In genomic region chr9:94155581-94155980, GRCm38 (mm10) we compare ENCODE assay signal across 21 mouse cellular contexts.
DNase-seq lines count a peak whose midpoint lies in the region; ATAC-seq and TF ChIP-seq lines count a peak whose summit lies in the region.
"Had no signal": no experiment of that assay in that cellular context is flagged by ENCODE, and none has a peak within 500 bp of the region (broad histone marks: within the 10 kb centered on the region; RNA-seq: fewer than 3 reads in every experiment).

No protein-coding gene starts in this region.

- no peak overlapping the region for H3K4me3 ChIP-seq in lung, postnatal 0 days (ENCODE audit: low read depth, low read length)
- H3K4me3 ChIP-seq: forebrain, embryonic 15.5 days; heart, adult 2 months; heart, embryonic 15.5 days; hindbrain, embryonic 13.5 days had no signal

- peak; percentile 21 for ATAC-seq in lung, postnatal 0 days
- ATAC-seq: CD4-positive, CD25-positive, alpha-beta regulatory T cell, adult 4 months; forebrain, embryonic 15.5 days; hindbrain, postnatal 0 days had no signal

- DNase-seq in adrenal gland, postnatal 25 days: peak; percentile 3
- DNase-seq in adrenal gland, adult 18-20 months (ENCODE audit: low spot score in 2 of 2): no peak
- DNase-seq in lung, postnatal 0 days (ENCODE audit: low spot score): peak; percentile 33
- no peak for DNase-seq in lung, postnatal 4 days
- peak; percentile 1 for DNase-seq in NIH3T3 (ENCODE audit: low read depth)
- DNase-seq in left cerebral cortex, postnatal 25 days (ENCODE audit: low spot score in 2 of 2): no peak
- DNase-seq in thymus, postnatal 0 days (ENCODE audit: low spot score): no peak
- DNase-seq: B cell, adult 2 months; cerebellum, adult 18-20 months; cerebellum, postnatal 10 days; gastrocnemius, postnatal 14 days; heart, adult 2 months; heart, postnatal 14 days; kidney, adult 11 months had no signal

- no peaks in the 10 kb centered on the region for H3K27me3 ChIP-seq in lung, postnatal 0 days (replicated peaks; ENCODE audit: insufficient read depth, low read length)
- H3K27me3 ChIP-seq: forebrain, embryonic 15.5 days; heart, embryonic 15.5 days; hindbrain, embryonic 13.5 days had no signal

- 42% methylated on average over 2 of the region's 2 CpGs for WGBS in lung, postnatal 0 days

- TF ChIP-seq CTCF in lung, postnatal 0 days (IDR thresholded peaks at IDR 0.05): no peak

- no peaks in the 10 kb centered on the region for H3K36me3 ChIP-seq in lung, postnatal 0 days (ENCODE audit: insufficient read depth, low read length)
- H3K36me3 ChIP-seq: forebrain, embryonic 15.5 days; G1E; heart, embryonic 15.5 days; hindbrain, embryonic 13.5 days had no signal

- no peak overlapping the region for H3K9ac ChIP-seq in lung, postnatal 0 days (replicated peaks; ENCODE audit: low read depth)
- H3K9ac ChIP-seq: forebrain, embryonic 15.5 days; heart, embryonic 15.5 days; hindbrain, embryonic 13.5 days had no signal

- H3K4me2 ChIP-seq in lung, postnatal 0 days (replicated peaks; ENCODE audit: low read depth, low read length): no peak overlapping the region
- H3K4me2 ChIP-seq: forebrain, embryonic 15.5 days; heart, embryonic 11.5 days; heart, embryonic 15.5 days; hindbrain, embryonic 13.5 days had no signal

- intact Hi-C loops in left cerebral cortex, postnatal 25 days (cut with DNase I): no loop called here

- no peak overlapping the region for H3K27ac ChIP-seq in lung, postnatal 0 days (ENCODE audit: low read length)
- H3K27ac ChIP-seq: forebrain, embryonic 15.5 days; heart, adult 2 months; heart, embryonic 15.5 days; hindbrain, embryonic 13.5 days; hindbrain, postnatal 0 days had no signal

- TF ChIP-seq EP300 in lung, postnatal 0 days (IDR thresholded peaks at IDR 0.05): no peak

- H3K9me3 ChIP-seq in lung, postnatal 0 days (ENCODE audit: low read length): no peaks in the 10 kb centered on the region
- H3K9me3 ChIP-seq: forebrain, embryonic 15.5 days; heart, embryonic 15.5 days; hindbrain, embryonic 13.5 days had no signal

- no peaks in the 10 kb centered on the region for H3K4me1 ChIP-seq in lung, postnatal 0 days (ENCODE audit: insufficient read depth, low read depth, low read length)
- H3K4me1 ChIP-seq: forebrain, embryonic 15.5 days; heart, embryonic 15.5 days; hindbrain, embryonic 13.5 days had no signal

Comparison
In these comparisons a context has a peak if more than half of its experiments do, and no peak if none do; other contexts are left out.
1. DNase-seq: peak in adrenal gland, postnatal 25 days (single experiment), lung, postnatal 0 days (single experiment) and NIH3T3 (single experiment); none in adrenal gland, adult 18-20 months (0 of 2), lung, postnatal 4 days (0 of 2), left cerebral cortex, postnatal 25 days (0 of 2) and thymus, postnatal 0 days (single experiment).